Mouse (Mus musculus): ENCODE measurements at regions not wholly inside any gene's neighbourhood (a gene's known extent, or its start where the extent isn't known, plus 50 kb on each side); places are given as distances from the start of the nearest gene placed in this dataset.

- in situ Hi-C loops (cut with MboI; ENCODE audit: low pct_unique_long_range_greater_than_20kb in 1 of 2, low sequenced_read_pairs in 2 of 2, unreplicated experiment in 1 of 2), result loop anchor here in 1 of 2 experiments (10.0 kb wide), 1 partner anchor 49 kb away; no protein-coding TSS in a partner anchor
Observed at GRCm38 (mm10) chr2:147254137-147254536, 60.1 kb upstream of the Nkx2-2 start.

GRCm38 (mm10) chr2:147247981-147248514 is 54.0 kb upstream of the Nkx2-2 start:
- in situ Hi-C loops (cut with MboI; ENCODE audit: low pct_unique_long_range_greater_than_20kb in 1 of 2, low sequenced_read_pairs in 2 of 2, unreplicated experiment in 1 of 2), result no loop called here

GRCm38 (mm10) chr2:147247238-147247637 is 53.2 kb upstream of the Nkx2-2 start:
- in situ Hi-C loops (cut with MboI; ENCODE audit: low pct_unique_long_range_greater_than_20kb in 1 of 2, low sequenced_read_pairs in 2 of 2, unreplicated experiment in 1 of 2), result no loop called here

GRCm38 (mm10) chr2:147244406-147244805 is 50.4 kb upstream of the Nkx2-2 start:
- in situ Hi-C loops (cut with MboI; ENCODE audit: low pct_unique_long_range_greater_than_20kb in 1 of 2, low sequenced_read_pairs in 2 of 2, unreplicated experiment in 1 of 2), result no loop called here

Measured in mouse embryonic stem cell (cell line).